Mouse (Mus musculus) layer of hippocampus, postnatal 25 days (tissue): ENCODE measurements at regions not wholly inside any gene's neighbourhood (a gene's known extent, or its start where the extent isn't known, plus 50 kb on each side); places are given as distances from the start of the nearest gene placed in this dataset.

ENCODE experiments used
- DNase-seq, 2 experiments: peaks; one replicate each; pipeline ENCODE4 v3.0.0; 2022; ENCODE audit warnings: mixed read lengths in 2 of 2, low spot score in 1 of 2; ENCODE audit errors: extremely low spot score in 1 of 2

DNA sequence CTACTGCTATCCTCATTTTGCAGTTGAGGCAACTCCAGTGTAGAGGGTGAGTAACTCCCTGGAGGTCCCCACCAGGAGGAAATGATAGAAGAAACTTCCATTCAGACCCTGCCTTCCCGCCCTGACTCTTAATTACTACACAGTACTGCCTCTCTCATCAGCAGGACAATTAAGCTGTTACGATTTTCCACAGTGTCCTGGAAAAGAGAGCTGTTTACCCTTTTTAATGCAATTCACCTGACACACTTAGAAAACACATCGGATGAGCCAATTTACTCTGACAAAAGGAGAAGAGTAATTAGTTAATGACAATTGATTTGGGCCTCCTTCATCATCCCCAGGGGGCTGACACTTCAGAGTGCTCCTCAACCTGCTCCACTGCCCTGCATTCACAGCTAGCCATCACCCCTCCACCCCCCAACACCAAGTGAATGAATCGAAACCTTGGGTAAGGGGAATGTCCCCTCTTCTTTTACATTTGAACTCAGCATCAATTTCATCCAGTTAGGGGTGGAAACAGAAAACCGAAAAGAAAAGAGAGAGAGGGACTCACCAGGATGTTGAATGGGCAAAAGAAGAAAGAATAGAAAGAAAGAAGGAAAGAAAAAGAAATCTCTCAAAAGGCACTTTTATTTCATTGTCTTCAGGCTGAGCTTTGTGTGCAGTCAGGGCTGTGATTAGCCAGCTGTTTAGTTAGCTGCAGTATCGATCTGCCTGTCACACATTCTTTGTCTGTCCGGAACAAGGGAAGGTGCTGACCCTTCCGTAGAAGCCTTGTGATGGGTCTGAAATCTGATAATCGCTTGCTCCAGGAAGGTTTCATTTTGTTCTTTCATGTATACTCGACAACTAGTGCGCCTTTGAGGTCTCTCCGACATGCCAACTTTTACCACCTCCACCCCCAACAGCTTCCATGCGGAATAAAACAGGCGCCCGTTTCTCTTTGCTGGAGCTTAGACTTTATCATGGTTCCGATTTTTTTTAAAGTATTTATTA is 482.6 kb upstream of the Tenm4 start:
- DNase-seq: peak in 1 of 2 experiments; percentile 12

GRCm38 (mm10) chr7:95689161-95689833 is 481.7 kb upstream of the Tenm4 start:
- no peak for DNase-seq

DNA sequence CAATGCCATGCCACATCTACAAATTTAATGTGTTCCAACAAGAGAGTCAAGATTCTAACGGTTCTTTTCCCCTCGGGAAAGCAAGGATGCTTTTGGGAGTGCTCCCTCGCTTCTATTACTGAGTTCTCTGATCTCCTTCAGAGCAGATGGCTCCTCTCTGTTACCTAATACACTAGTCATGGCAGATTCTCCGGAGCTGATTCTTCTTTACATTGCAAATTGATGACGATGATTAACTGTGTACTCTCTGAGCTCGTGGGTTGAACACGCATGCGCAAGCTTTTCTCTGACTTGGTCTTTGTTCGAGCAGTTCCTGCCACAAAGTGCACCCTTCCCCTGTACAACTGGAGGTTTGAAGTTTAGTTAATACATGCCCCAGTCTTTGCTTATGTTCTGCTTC is 471.5 kb upstream of the Tenm4 start:
- peak in 1 of 2 experiments; percentile 18 for DNase-seq

DNA sequence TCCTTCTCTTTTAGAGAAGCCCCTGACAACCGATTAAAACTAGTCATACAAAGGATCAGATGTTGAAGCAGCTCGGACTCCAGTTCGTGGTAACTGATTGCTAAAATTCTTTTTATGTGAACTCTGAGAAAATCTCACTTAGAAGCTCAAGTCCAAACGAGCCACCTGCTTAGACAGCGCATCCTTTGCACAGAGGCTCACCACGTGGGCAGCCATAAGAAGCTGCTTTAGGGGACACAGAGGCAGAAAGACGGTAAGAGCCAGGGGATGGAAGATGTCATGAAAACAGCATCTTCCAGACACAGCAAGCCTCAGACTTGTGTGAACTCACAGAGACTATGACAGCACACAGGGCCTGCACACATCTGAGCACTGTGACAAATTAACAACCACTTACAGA is 461.0 kb upstream of the Tenm4 start:
- DNase-seq: no peak

DNA sequence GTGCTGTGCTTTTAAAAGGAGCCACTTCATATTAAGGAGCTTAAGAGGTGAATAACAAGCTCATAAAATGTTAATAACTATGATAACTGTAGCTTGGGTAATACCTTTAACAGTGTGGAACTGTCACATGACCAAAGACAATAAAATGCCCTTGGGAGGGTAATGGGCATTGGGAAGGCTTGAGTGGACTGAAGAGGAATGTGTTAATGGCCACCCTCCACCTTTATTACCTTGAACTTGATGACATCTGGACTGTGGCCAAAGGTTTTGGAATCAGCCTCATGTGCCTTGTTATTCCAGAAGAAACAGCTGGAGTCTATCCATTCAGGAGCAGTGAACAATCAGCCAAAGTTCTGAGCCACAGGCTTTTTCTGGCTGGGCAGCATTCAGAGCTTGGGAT is 451.0 kb upstream of the Tenm4 start:
- no peak for DNase-seq

- no peak for DNase-seq
These were observed 445.1 kb upstream of the Tenm4 start for GRCm38 (mm10) chr7:95725716-95726487.

DNA sequence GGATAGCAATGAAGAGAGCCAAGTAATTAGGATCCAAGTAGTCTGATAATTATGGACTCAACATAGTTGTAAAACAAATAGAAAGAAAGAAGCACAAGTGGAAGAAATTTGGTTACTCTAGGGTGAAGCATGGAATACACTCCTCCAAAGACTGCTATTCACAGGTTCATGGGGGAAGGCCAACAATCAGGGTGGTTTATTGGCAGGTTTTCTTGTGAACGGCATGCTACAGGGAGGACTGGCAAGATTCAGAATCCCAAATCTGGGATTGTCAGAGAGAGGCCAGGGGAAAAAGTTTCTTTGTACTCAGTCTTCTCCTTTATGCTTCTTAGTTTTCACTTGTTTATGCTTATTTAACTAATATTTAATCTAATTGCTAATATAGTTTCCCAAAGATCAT is 437.2 kb upstream of the Tenm4 start:
- no peak for DNase-seq

GRCm38 (mm10) chr7:95734587-95734986 is 436.5 kb upstream of the Tenm4 start:
- DNase-seq: no peak

DNA sequence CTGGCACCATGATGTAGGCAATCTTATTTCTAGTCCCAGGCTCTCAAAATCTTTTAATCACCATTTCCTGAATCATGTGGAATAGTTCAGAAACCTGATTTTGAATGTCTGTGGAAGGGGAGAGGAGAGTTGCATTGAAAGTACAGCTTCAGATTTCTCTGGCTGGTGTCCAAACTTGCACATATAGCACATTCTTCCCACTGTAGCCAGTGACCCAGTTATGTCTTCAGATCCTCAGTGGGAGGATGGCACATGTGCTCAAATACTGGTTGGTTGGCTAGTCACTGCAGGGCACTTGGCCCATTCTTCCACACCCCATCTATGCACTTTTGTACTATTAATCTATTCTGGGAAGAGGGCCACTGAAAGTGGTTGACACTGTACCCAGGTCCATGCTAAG is 434.3 kb upstream of the Tenm4 start:
- no peak for DNase-seq

DNA sequence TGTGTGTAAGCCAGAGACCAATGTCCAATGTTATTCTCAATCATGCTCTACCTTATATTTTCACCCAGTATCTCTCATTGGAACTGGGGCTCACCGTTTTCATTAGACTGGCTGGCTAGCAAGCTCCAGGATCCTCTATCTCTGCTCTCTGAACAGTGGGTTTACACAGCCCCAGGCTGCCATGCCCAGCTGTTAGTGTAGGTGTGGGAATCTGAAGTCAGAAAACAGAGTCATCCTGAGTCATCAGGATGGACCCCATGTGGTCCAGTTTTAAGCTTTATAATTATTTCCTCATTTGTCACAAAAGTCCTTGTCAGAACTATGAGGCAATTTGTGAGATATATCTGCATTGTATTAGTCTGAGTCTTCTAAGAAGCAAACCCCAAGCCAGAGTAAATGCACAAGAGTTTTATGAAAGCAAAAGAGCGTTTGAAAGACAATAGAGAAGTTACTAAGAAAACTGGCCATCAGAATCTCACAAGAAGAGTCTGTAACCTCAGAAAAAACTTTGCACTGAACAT is 432.3 kb upstream of the Tenm4 start:
- no peak for DNase-seq

- no peak for DNase-seq
These were observed 431.3 kb upstream of the Tenm4 start for GRCm38 (mm10) chr7:95739779-95740178.

DNA sequence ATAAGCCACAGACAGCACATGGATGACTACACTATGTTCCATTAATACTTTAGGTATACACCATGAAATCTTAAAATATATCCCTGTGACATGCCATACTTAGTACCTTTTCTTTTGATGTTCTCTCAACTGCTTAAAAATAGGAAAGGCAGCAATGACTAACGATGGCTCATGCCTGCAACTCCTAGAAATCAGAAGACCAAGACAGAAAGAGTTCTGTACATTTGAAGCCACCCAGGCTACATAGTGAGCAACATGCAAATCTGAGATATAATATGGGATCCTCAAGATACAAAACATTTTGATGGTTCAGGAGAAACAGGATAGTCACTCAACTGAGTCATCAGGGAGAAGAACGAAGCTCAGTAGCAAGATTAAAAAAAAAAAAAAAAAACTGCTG is 412.7 kb upstream of the Tenm4 start:
- DNase-seq: no peak

DNA sequence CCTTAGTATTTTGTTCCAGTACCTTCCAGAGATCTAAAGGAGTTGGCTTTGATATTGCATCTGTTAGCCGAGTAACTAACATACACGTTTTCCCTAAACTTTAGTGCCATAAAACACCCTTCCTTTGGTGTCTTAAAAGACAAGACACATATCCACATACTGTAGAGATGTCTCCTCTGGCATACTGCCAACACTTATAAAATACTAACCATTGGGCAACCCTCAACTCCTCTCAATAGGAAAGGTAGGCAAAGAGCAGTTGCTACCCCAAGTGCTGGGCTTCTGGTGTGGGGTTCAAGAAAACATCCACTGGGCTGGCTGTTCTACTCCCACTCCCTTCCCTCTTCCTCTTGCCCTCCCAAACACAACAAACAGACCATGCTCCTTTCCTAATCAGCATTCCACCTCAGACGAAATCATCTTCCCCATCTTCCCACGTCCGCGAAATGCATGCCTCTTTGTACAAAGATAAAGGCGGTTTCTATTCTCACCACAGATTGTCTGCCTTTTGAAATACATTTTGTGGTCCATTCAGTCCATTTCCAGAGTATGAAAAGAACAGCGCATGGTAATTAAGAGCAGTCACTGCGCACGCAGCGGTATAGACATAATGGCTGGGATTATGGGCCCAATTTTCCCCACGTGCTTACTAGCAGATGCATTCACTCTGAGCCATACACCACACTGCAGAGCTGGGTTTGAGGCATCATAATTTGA is 409.9 kb upstream of the Tenm4 start:
- no peak for DNase-seq

DNA sequence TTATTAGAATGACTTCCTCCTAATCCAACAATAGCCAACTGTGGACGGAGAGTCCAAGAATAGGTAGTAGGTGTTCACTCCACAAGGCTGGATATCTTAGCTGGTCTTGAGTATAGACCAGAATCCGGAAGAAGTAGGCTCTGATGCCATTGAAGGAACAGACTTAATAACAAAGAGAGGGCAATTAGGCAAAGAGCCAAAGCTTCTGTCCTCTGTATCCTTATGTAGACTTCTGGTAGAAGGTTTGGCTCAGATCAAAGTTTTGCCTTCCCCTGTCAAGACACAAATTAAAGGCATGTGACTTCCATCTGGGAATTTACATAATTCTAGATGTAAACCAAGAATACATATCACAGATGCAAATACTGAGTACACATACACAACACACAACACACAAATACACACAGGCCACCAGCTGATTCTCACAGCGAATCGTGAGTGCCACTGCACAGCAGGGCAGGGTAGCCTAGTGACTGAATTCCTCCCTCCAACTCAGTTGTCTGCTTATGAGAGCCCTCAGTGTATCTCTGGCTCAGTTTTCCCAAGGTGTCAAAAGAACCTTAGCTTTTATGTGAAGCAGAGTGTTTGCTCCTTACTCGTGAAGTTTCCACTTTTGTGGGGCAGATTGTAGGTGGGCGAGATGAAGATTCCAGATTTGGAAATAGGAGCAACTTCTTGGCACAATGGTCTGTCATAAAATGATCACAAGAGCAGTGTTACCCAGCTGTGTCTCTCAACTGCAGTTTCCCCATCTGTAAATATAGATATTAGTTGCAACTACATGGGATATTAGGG is 404.5 kb upstream of the Tenm4 start:
- peak in 1 of 2 experiments; percentile 6 for DNase-seq

DNA sequence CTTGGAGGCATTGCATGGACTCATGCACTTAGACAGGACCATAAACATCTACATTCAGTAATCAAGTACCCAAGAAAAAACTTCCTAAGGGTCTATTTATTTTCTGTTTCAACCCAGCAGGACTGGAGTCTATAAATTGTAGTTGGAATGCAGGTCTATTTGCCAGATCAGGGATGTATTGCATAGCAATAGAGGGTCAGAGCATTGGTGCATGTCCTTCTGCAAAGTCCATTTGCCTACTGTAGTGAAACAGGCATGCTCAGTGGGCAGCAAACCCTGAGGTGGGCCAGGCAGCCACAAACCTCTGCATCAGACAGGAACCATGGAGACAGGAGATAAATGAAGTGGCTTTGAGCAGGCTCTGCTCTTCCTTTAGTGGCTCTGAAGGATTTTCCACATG is 386.5 kb upstream of the Tenm4 start:
- DNase-seq: no peak

DNA sequence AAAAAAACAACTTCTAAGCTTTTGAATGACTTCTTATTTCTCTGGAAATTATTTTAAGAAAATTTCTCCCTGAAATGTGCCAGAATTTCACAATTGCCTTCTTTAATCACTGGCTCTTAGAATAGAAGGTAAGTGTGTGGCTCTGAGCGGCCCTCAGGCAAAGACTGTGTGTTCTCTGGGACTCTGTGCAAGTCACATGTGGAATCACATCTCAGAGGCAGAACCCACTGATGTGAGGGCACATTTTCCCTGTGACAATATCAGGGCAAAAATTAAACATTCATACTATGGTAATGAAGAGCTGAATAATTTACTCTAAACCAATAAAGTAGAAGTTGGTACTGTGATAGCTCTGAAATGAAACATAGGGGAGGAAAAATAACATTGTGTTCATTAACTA is 383.5 kb upstream of the Tenm4 start:
- no peak for DNase-seq

- no peak for DNase-seq
These were observed 383.1 kb upstream of the Tenm4 start for GRCm38 (mm10) chr7:95787951-95788350.

DNA sequence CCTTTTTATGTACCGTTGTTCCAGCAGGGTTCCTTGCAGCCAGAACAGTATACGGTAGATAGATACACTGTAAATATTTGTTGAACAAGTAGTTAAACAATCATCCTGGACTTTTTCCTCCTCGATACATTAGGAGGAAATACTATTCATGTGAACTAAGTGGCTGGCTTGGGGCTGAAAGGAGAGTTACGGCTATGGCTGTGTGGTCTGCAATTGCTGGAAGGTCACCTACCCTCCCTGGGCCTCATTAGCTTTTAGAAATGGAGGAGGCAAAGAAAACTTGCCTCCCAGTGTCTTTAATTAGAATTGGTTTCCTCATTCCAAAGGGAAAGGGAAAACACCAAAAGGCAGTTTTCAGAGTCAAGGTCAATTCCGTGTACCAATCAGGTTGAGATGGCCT is 381.6 kb upstream of the Tenm4 start:
- DNase-seq: no peak

DNA sequence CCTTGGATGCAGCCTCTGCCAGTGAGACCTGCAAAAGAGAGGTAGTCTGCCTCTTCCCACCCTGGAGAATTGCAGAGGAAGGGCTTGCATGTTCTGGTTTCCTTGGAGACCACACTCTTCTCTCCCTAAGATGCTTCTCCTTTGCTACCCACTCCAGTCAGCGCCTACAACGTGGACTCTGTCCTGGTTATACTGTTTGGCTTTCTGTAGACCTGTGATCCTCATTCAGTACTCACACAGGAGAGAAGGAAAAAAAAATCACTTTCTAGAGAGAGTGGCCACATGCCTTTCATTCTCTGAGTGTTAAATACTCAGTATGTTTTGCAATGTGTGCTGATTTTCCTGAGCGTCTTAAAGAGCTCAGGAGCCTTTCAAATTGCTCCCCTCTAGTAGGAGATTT is 372.0 kb upstream of the Tenm4 start:
- DNase-seq: no peak
